Mouse (Mus musculus) midbrain, postnatal 0 days (tissue): ENCODE measurements around the gene Col6a1. TPM values are rescaled to one million over a fixed set of nuclear protein-coding genes. Genes with fewer than 3 reads are reported as not detected.
A peak's percentile ranks its signal among the peaks of the same experiment; 100 is the strongest.

Experiments
- ATAC-seq: fragments of 200-750 bp; cut with Nextera tagmentation; 2 replicates; pipeline ENCODE4 v1.8.0; 2017; ENCODE audit warnings: moderate number of reproducible peaks, mild to moderate bottlenecking, moderate TSS enrichment, moderate library complexity; ENCODE audit not compliant: low FRiP score
- DNase-seq: peaks from one replicate; pipeline ENCODE4 v3.0.0-alpha.2; 2015; ENCODE audit warnings: low spot score
- H3K27ac ChIP-seq: fragments of 300-500 bp; sonication (generic); 2 replicates; pipeline ENCODE4 v1.5.1; 2014; ENCODE audit warnings: low read depth, mild to moderate bottlenecking, low read length, mixed read lengths
- H3K27me3 ChIP-seq: fragments of 300-500 bp; sonication (generic); 2 replicates; pipeline ENCODE4 v1.6.1; 2014; ENCODE audit warnings: low read length, control low read depth, mixed read lengths; ENCODE audit not compliant: insufficient read depth
- H3K36me3 ChIP-seq: fragments of 300-500 bp; sonication (generic); 2 replicates; pipeline ENCODE4 v1.6.1; 2014; ENCODE audit warnings: low read length, control low read depth, mixed read lengths; ENCODE audit not compliant: insufficient read depth
- H3K4me1 ChIP-seq: fragments of 300-500 bp; sonication (generic); 2 replicates; pipeline ENCODE4 v1.6.1; 2014; ENCODE audit warnings: mild to moderate bottlenecking, control low read depth, antibody characterized with exemption, low read length, mixed read lengths; ENCODE audit not compliant: insufficient read depth
- H3K4me2 ChIP-seq: fragments of 300-500 bp; sonication (generic); 2 replicates; pipeline ENCODE4 v1.6.1; 2014; ENCODE audit warnings: low read depth, mild to moderate bottlenecking, low read length, mixed read lengths; ENCODE audit not compliant: poor library complexity, severe bottlenecking
- H3K4me3 ChIP-seq: fragments of 300-500 bp; sonication (generic); 2 replicates; pipeline ENCODE4 v1.5.1; 2014; ENCODE audit warnings: low read depth, mild to moderate bottlenecking, low read length, moderate library complexity
- H3K9ac ChIP-seq: fragments of 300-500 bp; sonication (generic); replicated peaks from 2 replicates; pipeline ENCODE4 v1.6.1; 2014; ENCODE audit warnings: mild to moderate bottlenecking, low read length, moderate library complexity, mixed read lengths; ENCODE audit not compliant: poor library complexity, severe bottlenecking
- H3K9me3 ChIP-seq: fragments of 300-500 bp; sonication (generic); 2 replicates; pipeline ENCODE4 v1.6.1; 2016; ENCODE audit warnings: low read length, control low read depth
- CTCF ChIP-seq: IDR thresholded peaks from 2 replicates; pipeline ENCODE4 v1.5.1; 2016; ENCODE audit warnings: antibody characterized with exemption, mild to moderate bottlenecking
- WGBS: fragments of 180-500 bp; shearing (Covaris S2); extraction: QIAGEN DNeasy Blood & Tissue Kit; methylation state at CpG from one replicate; pipeline ENCODE4 v1.1.7; 2014; 5-methylcytosine and 5-hydroxymethylcytosine counted together
- polyA plus RNA-seq: library from polyadenylated mRNA; unstranded; fragments of >200 nt; fragmentation: Nextera tagmentation; extraction: Ambion mirVana; gene quantifications from 2 replicates; pipeline ENCODE4 v1.2.1, GENCODE M21; 2015
- total RNA-seq: library from RNA; depleted of rRNA; stranded (reverse); fragments of >200 nt; gene quantifications from 2 replicates; pipeline ENCODE4 v1.2.3, GENCODE M21; 2014

Col6a1 gene
- total and polyA plus RNA-seq, 2 experiments from 2014 or later: 21.7 to 32.7 TPM

GRCm38 (mm10) chr10:76722751-76723450 lies 3.1 kb downstream of the Col6a1 start:
- H3K27me3 ChIP-seq: no peaks in the 10 kb centered on the region
- H3K36me3 ChIP-seq: no peaks in the 10 kb centered on the region
- H3K9me3 ChIP-seq: no peaks in the 10 kb centered on the region
- H3K4me2 ChIP-seq: no peak overlapping the region
- WGBS: 89% methylated on average over 18 of the region's 18 CpGs
- H3K9ac ChIP-seq: no peak overlapping the region
- no peak for DNase-seq
- no peak overlapping the region for H3K4me3 ChIP-seq
- TF ChIP-seq CTCF: no peak
- no peaks in the 10 kb centered on the region for H3K4me1 ChIP-seq
- no peak for ATAC-seq
- H3K27ac ChIP-seq: no peak overlapping the region

GRCm38 (mm10) chr10:76721746-76722145 lies 4.2 kb downstream of the Col6a1 start:
- Histone ChIP-seq H3K27me3 (no peaks in the 10 kb centered on the region), H3K9me3 (no peaks in the 10 kb centered on the region), H3K4me3 (no peak overlapping the region), H3K9ac (no peak overlapping the region), H3K36me3 (no peaks in the 10 kb centered on the region), H3K4me1 (no peaks in the 10 kb centered on the region), H3K27ac (no peak overlapping the region), H3K4me2 (no peak overlapping the region)
- ATAC-seq (no peak), DNase-seq (no peak)
- WGBS: 96% methylated on average over 6 of the region's 6 CpGs
- no peak for TF ChIP-seq CTCF

GRCm38 (mm10) chr10:76721216-76721615 lies 4.8 kb downstream of the Col6a1 start:
- Histone ChIP-seq H3K27ac (no peak overlapping the region), H3K4me2 (no peak overlapping the region), H3K27me3 (no peaks in the 10 kb centered on the region), H3K4me1 (no peaks in the 10 kb centered on the region), H3K9ac (no peak overlapping the region), H3K9me3 (no peaks in the 10 kb centered on the region), H3K4me3 (no peak overlapping the region), H3K36me3 (no peaks in the 10 kb centered on the region)
- no peak for ATAC-seq
- DNase-seq: no peak
- TF ChIP-seq CTCF: no peak
- 84% methylated on average over 11 of the region's 11 CpGs for WGBS

GRCm38 (mm10) chr10:76717631-76718030 lies 8.3 kb downstream of the Col6a1 start:
- WGBS: 88% methylated on average over 4 of the region's 4 CpGs
- H3K36me3 ChIP-seq: no peaks in the 10 kb centered on the region

GRCm38 (mm10) chr10:76717026-76717425 lies 8.9 kb downstream of the Col6a1 start:
- no peak overlapping the region for H3K27ac ChIP-seq
- H3K9ac ChIP-seq: no peak overlapping the region
- no peak for TF ChIP-seq CTCF
- H3K4me3 ChIP-seq: no peak overlapping the region
- no peaks in the 10 kb centered on the region for H3K4me1 ChIP-seq
- no peak for DNase-seq
- no peak for ATAC-seq
- H3K36me3 ChIP-seq: no peaks in the 10 kb centered on the region
- H3K9me3 ChIP-seq: no peaks in the 10 kb centered on the region
- no peak overlapping the region for H3K4me2 ChIP-seq
- WGBS: 92% methylated on average over 7 of the region's 7 CpGs
- H3K27me3 ChIP-seq: no peaks in the 10 kb centered on the region

More at GRCm38 (mm10) chr10:76717631-76718030, 8.3 kb downstream of the Col6a1 start:
- Histone ChIP-seq H3K4me3 (no peak overlapping the region), H3K27me3 (no peaks in the 10 kb centered on the region), H3K27ac (no peak overlapping the region), H3K9ac (no peak overlapping the region), H3K4me2 (no peak overlapping the region), H3K9me3 (no peaks in the 10 kb centered on the region), H3K4me1 (no peaks in the 10 kb centered on the region)
- no peak for ATAC-seq
- TF ChIP-seq CTCF: no peak
- no peak for DNase-seq

GRCm38 (mm10) chr10:76714303-76714702 lies 11.7 kb downstream of the Col6a1 start:
- Histone ChIP-seq H3K9me3 (no peaks in the 10 kb centered on the region), H3K4me2 (no peak overlapping the region), H3K4me1 (no peaks in the 10 kb centered on the region), H3K36me3 (no peaks in the 10 kb centered on the region), H3K27me3 (no peaks in the 10 kb centered on the region), H3K4me3 (no peak overlapping the region), H3K9ac (no peak overlapping the region), H3K27ac (no peak overlapping the region)
- no peak for TF ChIP-seq CTCF
- no peak for ATAC-seq
- 74% methylated on average over 7 of the region's 7 CpGs for WGBS
- peak; percentile 59 for DNase-seq
